Mouse (Mus musculus) cerebellum, adult 2 months (tissue): ENCODE data around the gene Tigd3. TPM values are rescaled to one million over a fixed set of nuclear protein-coding genes. Genes with fewer than 3 reads are reported as not detected.
A peak's percentile ranks its signal among the peaks of the same experiment; 100 is the strongest.

ENCODE experiments used
- DNase-seq, 2 experiments: peaks; one replicate each; pipeline ENCODE4 v3.0.0; 2021
- H3K27ac ChIP-seq: fragments of 200-500 bp; 2 replicates; pipeline ENCODE4 v1.5.1; 2012; ENCODE audit warnings: low read length, control low read depth, inconsistent platforms; ENCODE audit not compliant: insufficient read depth
- H3K27me3 ChIP-seq: fragments of 200-500 bp; 2 replicates; pipeline ENCODE4 v1.6.1; 2012; ENCODE audit warnings: inconsistent platforms, mild to moderate bottlenecking, low read length, moderate library complexity; ENCODE audit not compliant: control insufficient read depth, insufficient read depth
- H3K4me1 ChIP-seq: fragments of 200-500 bp; 2 replicates; pipeline ENCODE4 v1.6.1; 2011; ENCODE audit warnings: low read length; ENCODE audit not compliant: control insufficient read depth, insufficient read depth
- H3K4me3 ChIP-seq: fragments of 200-500 bp; replicated peaks from 2 replicates; pipeline ENCODE3; 2011; ENCODE audit warnings: mild to moderate bottlenecking, low read depth, low read length, control low read depth; ENCODE audit not compliant: insufficient read depth
- CTCF ChIP-seq: fragments of 200-500 bp; IDR thresholded peaks from 2 replicates; pipeline ENCODE4 v1.5.1; 2011; ENCODE audit warnings: low read depth, mild to moderate bottlenecking, control low read depth, low read length, moderate library complexity, borderline replicate concordance; ENCODE audit not compliant: insufficient read depth
- POLR2A ChIP-seq: fragments of 200-500 bp; IDR thresholded peaks from 2 replicates; pipeline ENCODE4 v1.6.1; 2011; ENCODE audit warnings: low read length, control low read depth, borderline replicate concordance; ENCODE audit not compliant: insufficient read depth
- WGBS: fragments of 180-500 bp; shearing (Covaris S2); methylation state at CpG from one replicate; pipeline ENCODE4 v1.1.7; 2018; 5-methylcytosine and 5-hydroxymethylcytosine counted together
- polyA plus RNA-seq: library from polyadenylated mRNA; depleted of rRNA; stranded (reverse); fragments of >200 nt; gene quantifications from 2 replicates; pipeline ENCODE4 v1.2.3, GENCODE M21; 2012

Gene Tigd3
- polyA plus RNA-seq, 1 experiment, result 5.1 TPM

DNA sequence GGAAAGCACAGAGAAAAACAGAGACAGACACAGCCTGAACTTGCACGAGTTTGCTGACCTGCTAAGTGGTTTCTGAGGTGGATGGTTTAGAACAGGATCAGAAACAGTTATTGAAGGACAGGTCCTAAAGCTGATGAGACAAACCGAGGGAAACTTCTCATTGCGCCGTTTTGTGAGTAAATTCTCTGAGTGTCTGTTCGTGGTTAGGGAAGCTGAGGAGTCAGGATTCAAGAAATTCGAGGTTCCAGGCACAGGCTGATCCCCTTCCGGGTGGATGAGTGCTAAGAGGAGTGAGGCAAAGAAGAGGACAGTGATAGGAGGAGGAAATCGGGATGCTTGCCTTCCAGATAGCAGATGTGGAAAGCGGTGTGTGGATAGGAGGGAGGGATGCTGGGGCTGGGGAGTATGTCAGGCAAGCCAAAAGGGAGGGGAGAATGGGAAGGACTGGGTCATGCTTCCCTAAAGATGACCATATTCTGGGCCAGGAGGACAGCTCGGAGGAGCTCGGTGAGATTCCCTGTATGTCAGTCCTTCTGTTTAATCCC lies 31.4 kb upstream of the Tigd3 start:
- DNase-seq, result no peak

DNA sequence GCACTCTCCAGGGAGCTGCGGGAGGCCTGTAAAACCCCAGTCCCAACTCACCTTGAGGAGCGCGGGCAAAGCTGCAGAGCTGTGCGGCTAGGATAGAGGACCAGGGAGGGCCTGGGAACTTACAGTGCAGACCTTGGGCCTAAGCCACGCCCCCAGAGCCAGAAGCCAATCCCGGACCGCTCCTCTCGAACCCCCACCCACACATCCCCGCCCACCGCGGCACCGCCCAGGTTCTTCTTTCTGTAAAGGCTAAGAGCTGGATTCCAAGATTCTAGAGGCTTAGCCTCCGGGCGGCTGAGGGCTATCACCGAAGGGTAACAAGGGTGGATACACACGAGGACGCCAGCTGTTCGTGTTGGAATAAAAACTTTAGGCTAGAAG lies 30.8 kb upstream of the Tigd3 start, which contains the start of gene Cdc42ep2:
Gene Cdc42ep2 (minus strand): TSS at position 104 of the 381 bp plus-strand sequence.
- Histone ChIP-seq H3K4me3 (peak within 1 kb of the TSS; percentile 88), H3K27ac (peak within 1 kb of the TSS; percentile 70), H3K4me1 (peaks cover 5% of the 10 kb centered on the region; the same call in 1 of the 2 replicates), H3K27me3 (no peaks in the 10 kb centered on the region)
- WGBS, result under 1% methylated on average over 18 of the region's 18 CpGs
- DNase-seq, result peak; percentile 95 to 96
- TF ChIP-seq CTCF (no peak), POLR2A (peak; percentile 84)

More for the DNA sequence above, 31.4 kb upstream of the Tigd3 start:
- TF ChIP-seq POLR2A (no peak), CTCF (no peak)
- Histone ChIP-seq H3K27me3 (no peaks in the 10 kb centered on the region), H3K4me1 (peaks cover 5% of the 10 kb centered on the region; the same call in 1 of the 2 replicates), H3K4me3 (peak overlapping the region; percentile 88), H3K27ac (0 out of 2 replicates have a peak overlapping the region, but pooled peaks have one; percentile 6)
- 25% methylated on average over 11 of the region's 11 CpGs for WGBS

DNA sequence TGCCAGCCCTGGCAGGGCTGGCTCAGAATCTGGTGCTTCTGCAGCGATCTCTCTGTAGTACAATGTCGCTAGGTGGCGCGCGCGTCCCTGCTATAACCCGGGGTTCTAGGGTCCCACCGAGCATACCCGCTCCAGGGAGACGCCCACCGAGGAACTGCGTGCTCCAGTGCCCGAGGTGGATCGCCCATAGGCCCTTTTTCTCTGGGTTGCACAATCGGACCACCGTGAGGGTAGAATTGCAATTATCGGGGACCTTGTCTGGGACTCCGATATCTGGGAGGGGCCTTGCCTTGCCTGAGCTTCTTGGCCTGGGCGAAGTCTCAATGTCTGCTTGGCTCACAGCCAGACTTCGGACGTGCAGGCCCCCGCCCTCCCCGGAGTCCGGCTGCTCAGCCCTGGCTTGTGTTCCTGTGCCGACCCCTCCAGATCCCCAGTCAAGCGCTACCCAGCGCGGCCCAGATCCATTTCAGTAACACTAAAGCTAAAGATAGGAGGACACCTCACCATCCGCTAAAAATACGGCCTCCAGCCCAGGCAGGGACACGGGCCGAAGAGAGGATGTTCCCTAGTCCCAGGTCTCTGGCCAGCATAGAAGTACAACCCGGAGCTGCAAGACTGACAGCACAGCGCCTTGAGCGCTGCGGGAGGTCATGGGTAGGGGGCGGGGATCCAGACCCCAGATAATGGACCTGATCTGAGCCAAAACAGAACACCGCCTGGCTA lies 30.2 kb upstream of the Tigd3 start:
- TF ChIP-seq CTCF (peak; percentile 79), POLR2A (0 out of 2 replicates have a peak, but pooled peaks have one; percentile 3)
- Histone ChIP-seq H3K27me3 (no peaks in the 10 kb centered on the region), H3K4me1 (peaks cover 5% of the 10 kb centered on the region; the same call in 1 of the 2 replicates), H3K27ac (peak overlapping the region; percentile 70), H3K4me3 (peak overlapping the region; percentile 88)
- DNase-seq, result peak; percentile 83 to 91
- under 1% methylated on average over 38 of the region's 38 CpGs for WGBS

DNA sequence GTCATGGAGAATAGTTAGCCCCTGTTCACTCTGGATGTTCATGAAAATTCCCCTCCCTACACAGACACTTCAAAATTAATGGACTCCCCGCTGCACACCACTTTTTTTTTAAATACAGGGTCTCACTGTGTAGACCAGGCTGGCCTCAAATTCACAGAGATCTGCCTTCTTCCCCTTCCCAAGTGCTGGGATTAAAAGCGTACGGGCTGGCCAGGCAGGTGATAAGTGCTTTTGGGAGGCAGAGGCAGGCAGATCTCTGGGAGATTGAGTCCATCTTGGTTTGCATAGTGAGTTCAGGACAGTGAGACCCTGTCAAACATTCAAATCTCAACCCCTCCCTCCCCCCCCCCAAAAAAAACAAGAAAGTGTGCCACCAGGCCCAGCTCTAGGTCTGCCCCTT lies 29.0 kb upstream of the Tigd3 start:
- WGBS, result 99% methylated on average over 3 of the region's 3 CpGs
- H3K27me3 ChIP-seq, result no peaks in the 10 kb centered on the region
- H3K27ac ChIP-seq, result no peak overlapping the region
- H3K4me3 ChIP-seq, result no peak overlapping the region
- TF ChIP-seq POLR2A (no peak), CTCF (no peak)
- peaks cover 5% of the 10 kb centered on the region; the same call in 1 of the 2 replicates for H3K4me1 ChIP-seq
- no peak for DNase-seq

DNA sequence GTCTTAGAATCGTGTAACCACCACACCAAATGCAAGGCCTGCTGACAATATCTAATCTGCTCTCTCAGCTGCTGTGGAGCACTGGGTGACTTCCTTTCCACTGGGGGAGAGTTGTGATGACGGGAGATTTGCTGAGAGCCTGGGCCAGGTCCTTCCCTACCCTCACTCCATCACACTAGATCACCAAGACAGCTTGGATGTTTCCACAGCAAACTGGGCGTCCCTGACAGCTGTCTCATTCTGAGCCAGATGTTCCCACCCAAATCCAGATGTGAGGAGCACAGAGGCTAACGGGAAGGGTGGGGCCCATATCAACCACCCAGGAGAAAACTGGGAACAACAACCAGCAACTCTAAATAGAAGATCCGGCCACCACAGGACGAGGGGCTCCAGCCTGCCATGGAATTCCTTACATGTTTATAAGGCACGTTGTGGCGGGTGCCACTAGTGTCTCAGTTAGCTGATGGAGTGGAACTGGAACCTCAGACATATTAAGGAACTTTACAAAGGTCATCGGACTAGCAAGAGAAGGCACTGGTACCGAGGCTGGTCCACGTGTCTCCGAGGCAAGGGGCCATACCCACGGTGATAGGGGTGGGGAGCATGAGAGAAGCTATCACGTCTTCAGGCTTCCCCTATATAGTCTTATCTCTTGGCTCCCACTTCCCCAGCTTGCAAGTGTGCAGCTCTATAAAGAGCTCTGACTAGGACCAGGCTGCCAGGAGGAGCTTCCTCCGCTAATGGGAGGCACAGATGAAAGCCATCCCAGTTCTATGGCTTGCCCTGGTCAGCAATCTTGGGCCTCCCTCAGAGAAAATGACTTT lies 28.4 kb upstream of the Tigd3 start:
- H3K4me1 ChIP-seq, result peaks cover 5% of the 10 kb centered on the region; the same call in 1 of the 2 replicates
- TF ChIP-seq POLR2A, result no peak
- TF ChIP-seq CTCF, result no peak
- WGBS, result 78% methylated on average over 15 of the region's 15 CpGs
- no peak for DNase-seq
- no peak overlapping the region for H3K4me3 ChIP-seq
- no peak overlapping the region for H3K27ac ChIP-seq
- no peaks in the 10 kb centered on the region for H3K27me3 ChIP-seq

DNA sequence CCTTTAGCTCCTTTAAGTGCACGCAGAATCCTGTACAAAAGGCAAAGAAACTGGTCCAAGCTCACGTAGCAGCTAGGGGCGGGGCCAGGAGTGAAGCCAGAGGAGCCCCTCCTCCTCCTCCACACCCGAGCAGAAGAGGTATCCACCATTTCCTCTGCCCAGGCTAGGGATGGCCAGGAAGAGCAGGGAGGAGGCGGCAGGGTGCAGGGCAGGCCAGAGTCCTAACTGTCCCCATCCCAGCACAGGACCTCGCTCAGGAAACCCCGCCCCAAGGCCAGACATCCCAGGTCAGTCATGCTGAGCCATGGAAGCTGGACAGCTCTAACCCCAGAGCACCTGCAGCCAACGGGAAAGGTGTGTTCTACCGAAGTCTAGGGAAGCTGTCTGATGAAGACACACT lies 27.8 kb upstream of the Tigd3 start:
- peaks cover 5% of the 10 kb centered on the region; the same call in 1 of the 2 replicates for H3K4me1 ChIP-seq
- H3K4me3 ChIP-seq, result no peak overlapping the region
- TF ChIP-seq CTCF (no peak), POLR2A (no peak)
- no peak overlapping the region for H3K27ac ChIP-seq
- WGBS, result 26% methylated on average over 9 of the region's 9 CpGs
- no peak for DNase-seq
- H3K27me3 ChIP-seq, result no peaks in the 10 kb centered on the region

DNA sequence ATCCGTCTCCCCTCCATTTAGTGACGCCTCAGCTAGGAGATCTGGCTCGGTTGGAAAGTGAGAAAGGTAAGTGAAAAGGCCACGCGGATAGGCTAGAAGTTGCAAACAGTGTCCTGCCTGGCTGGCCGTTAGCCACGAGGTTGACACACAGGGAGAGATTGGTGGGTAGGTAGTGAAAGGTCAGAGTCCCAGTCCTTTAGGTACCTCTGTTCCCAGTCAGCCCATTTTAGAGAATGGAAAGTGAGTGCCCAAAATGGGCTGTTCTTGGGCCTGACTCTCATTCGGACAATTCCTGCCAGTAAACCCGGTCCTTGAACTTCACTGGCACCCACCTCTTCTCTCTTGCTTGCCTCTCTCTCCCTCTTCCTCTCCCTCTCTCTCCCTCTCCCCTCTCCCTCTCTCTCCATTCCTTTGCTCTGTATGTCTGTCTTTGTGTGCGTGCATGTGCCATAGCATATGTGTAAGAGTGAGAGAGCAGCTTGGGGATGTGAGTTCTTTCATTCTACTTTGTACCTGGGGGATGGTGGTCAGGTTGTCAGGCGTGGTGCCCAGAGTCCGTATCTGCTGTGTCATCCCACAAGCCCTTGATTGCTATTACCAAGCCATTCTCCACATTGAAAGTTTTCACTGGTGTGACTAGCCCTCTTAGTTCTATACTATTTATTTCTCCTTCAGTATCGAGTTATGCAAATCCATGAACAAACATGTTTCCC lies 19.2 kb upstream of the Tigd3 start, which contains the start of gene Dpf2:
Gene Dpf2 (minus strand): TSS at position 4 of the 713 bp plus-strand sequence.
- TF ChIP-seq CTCF, result no peak
- TF ChIP-seq POLR2A, result no peak

More for the DNA sequence above, 19.2 kb upstream of the Tigd3 start, which contains the start of gene Dpf2:
- no peaks in the 10 kb centered on the region for H3K27me3 ChIP-seq
- DNase-seq, result no peak
- WGBS, result 14% methylated on average over 13 of the region's 13 CpGs
- H3K27ac ChIP-seq, result peak within 1 kb of the TSS; percentile 40
- H3K4me3 ChIP-seq, result peak within 1 kb of the TSS; percentile 87
- H3K4me1 ChIP-seq, result peaks cover 8% of the 10 kb centered on the region
